In genomic region chr10:74920853-74921567, GRCm38 (mm10) we compare ENCODE assay signal across 8 mouse cellular contexts. TPM values are rescaled to one million over a fixed set of nuclear protein-coding genes. Genes with fewer than 3 reads are reported as not detected.
DNase-seq lines count a peak whose midpoint lies in the region; ATAC-seq and TF ChIP-seq lines count a peak whose summit lies in the region.

No protein-coding gene starts in this region.

- no peaks in the 10 kb centered on the region for H3K9me3 ChIP-seq in forebrain, postnatal 0 days (ENCODE audit: low read length)
- H3K9me3 ChIP-seq in intestine, embryonic 16.5 days (ENCODE audit: control insufficient read depth, low read length): no peaks in the 10 kb centered on the region

- WGBS in forebrain, postnatal 0 days: 43% methylated on average over 17 of the region's 17 CpGs
- WGBS in intestine, embryonic 16.5 days: 36% methylated on average over 17 of the region's 17 CpGs

- no peaks in the 10 kb centered on the region for H3K36me3 ChIP-seq in forebrain, postnatal 0 days (ENCODE audit: insufficient read depth)
- H3K36me3 ChIP-seq in intestine, embryonic 16.5 days (ENCODE audit: control insufficient read depth, insufficient read depth, low read length): no peaks in the 10 kb centered on the region

- H3K27me3 ChIP-seq in forebrain, postnatal 0 days (ENCODE audit: insufficient read depth, low read length): no peaks in the 10 kb centered on the region
- H3K27me3 ChIP-seq in intestine, embryonic 16.5 days (replicated peaks; ENCODE audit: control insufficient read depth, insufficient read depth, low read length): no peaks in the 10 kb centered on the region

- no peak overlapping the region for H3K4me2 ChIP-seq in forebrain, postnatal 0 days (ENCODE audit: low read depth)
- no peak overlapping the region; the same call in 1 of the 2 replicates for H3K4me2 ChIP-seq in intestine, embryonic 16.5 days (ENCODE audit: low read depth, low read length)

- H3K4me3 ChIP-seq in layer of hippocampus, adult 2 months: no peak overlapping the region
- no peak overlapping the region for H3K4me3 ChIP-seq in forebrain, postnatal 0 days (ENCODE audit: low read depth, low read length)
- no peak overlapping the region for H3K4me3 ChIP-seq in intestine, embryonic 16.5 days (ENCODE audit: low read length)

- DNase-seq in layer of hippocampus, adult 2 months (ENCODE audit: low spot score in 2 of 2): peak in 1 of 2 experiments; percentile 58
- DNase-seq in layer of hippocampus, adult 8-10 months (ENCODE audit: low spot score in 2 of 2): no peak
- DNase-seq in T-cell, adult 2 months (ENCODE audit: low spot score): peak; percentile 25
- peak; percentile 79 for DNase-seq in forebrain, postnatal 0 days
- peak; percentile 50 to 66 for DNase-seq in lung, adult 18-20 months
- DNase-seq in ovary, postnatal 14 days (ENCODE audit: low spot score): peak; percentile 28
- DNase-seq in urinary bladder, postnatal 25 days (ENCODE audit: low spot score): no peak

- peak; percentile 81 for ATAC-seq in forebrain, postnatal 0 days
- peak; percentile 73 for ATAC-seq in intestine, embryonic 16.5 days

- H3K4me1 ChIP-seq in forebrain, postnatal 0 days (ENCODE audit: insufficient read depth): no peaks in the 10 kb centered on the region
- H3K4me1 ChIP-seq in intestine, embryonic 16.5 days (ENCODE audit: control insufficient read depth, insufficient read depth, low read length): no peaks in the 10 kb centered on the region

- H3K9ac ChIP-seq in forebrain, postnatal 0 days: no peak overlapping the region
- H3K9ac ChIP-seq in intestine, embryonic 16.5 days (ENCODE audit: low read depth, low read length): no peak overlapping the region

- no peak overlapping the region for H3K27ac ChIP-seq in layer of hippocampus, adult 2 months
- no peak overlapping the region for H3K27ac ChIP-seq in forebrain, postnatal 0 days (ENCODE audit: low read depth, low read length)
- H3K27ac ChIP-seq in intestine, embryonic 16.5 days (ENCODE audit: low read length): no peak overlapping the region

- TF ChIP-seq CTCF in layer of hippocampus, adult 2 months (conservative IDR thresholded peaks at IDR 0.05): peak; percentile 85
- TF ChIP-seq CTCF in forebrain, postnatal 0 days (IDR thresholded peaks at IDR 0.05; ENCODE audit: low read depth): peak; percentile 99

RNA-seq across cellular contexts. Expression of gene Gnaz, which starts 46.0 kb away (rescaled TPM):
- total RNA-seq in layer of hippocampus, adult 2 months (2021): 100 to 1,000 TPM in 1 of 2 experiments, 10 to 100 TPM in 1; 96.7 to 106 TPM
- 100 to 1,000 TPM in 2 of 4 experiments, 10 to 100 TPM in 2; 88.3 to 111 (median 102) TPM for total RNA-seq in layer of hippocampus, adult 8-10 months (2022)
- total RNA-seq in forebrain, postnatal 0 days (2014; rRNA removed): 127 and 140 TPM in 2 replicates
- polyA plus RNA-seq in forebrain, postnatal 0 days (2015; fragmentation: Nextera tagmentation; extraction: Ambion mirVana): 76.7 and 106 TPM in 2 replicates
- 2.2 and 2.9 TPM in 2 replicates for polyA plus RNA-seq in intestine, embryonic 16.5 days (2015; fragmentation: Nextera tagmentation; extraction: Ambion mirVana)

Comparison
In these comparisons a context has a peak if more than half of its experiments do, and no peak if none do; other contexts are left out.
1. DNase-seq: peak in T-cell, adult 2 months (single experiment), forebrain, postnatal 0 days (single experiment), lung, adult 18-20 months (2 of 2) and ovary, postnatal 14 days (single experiment); none in layer of hippocampus, adult 8-10 months (0 of 2) and urinary bladder, postnatal 25 days (single experiment).